Mouse (Mus musculus) brain, embryonic 14.5 days (tissue): ENCODE measurements at regions not wholly inside any gene's neighbourhood (a gene's known extent, or its start where the extent isn't known, plus 50 kb on each side); places are given as distances from the start of the nearest gene placed in this dataset.

ENCODE experiments used
- CTCF ChIP-seq: fragments of 200-500 bp; IDR thresholded peaks from 2 replicates; pipeline ENCODE4 v1.5.1; 2012; ENCODE audit warnings: inconsistent platforms, mild to moderate bottlenecking, moderate library complexity, borderline replicate concordance; ENCODE audit not compliant: insufficient read depth, insufficient read length; ENCODE audit errors: extremely low read depth
- POLR2A ChIP-seq: fragments of 200-500 bp; IDR thresholded peaks from 2 replicates; pipeline ENCODE4 v1.6.1; 2012; ENCODE audit warnings: mild to moderate bottlenecking, inconsistent platforms, borderline replicate concordance; ENCODE audit not compliant: poor library complexity, insufficient read depth, insufficient read length, severe bottlenecking; ENCODE audit errors: extremely low read depth

- TF ChIP-seq CTCF (no peak), POLR2A (no peak)
Measured at GRCm38 (mm10) chr13:47310751-47311202, 188.3 kb downstream of the Rnf144b start.
